Mouse (Mus musculus) embryonic facial prominence, embryonic 13.5 days (tissue): ENCODE data around the gene Abtb1. TPM values are rescaled to one million over a fixed set of nuclear protein-coding genes. Genes with fewer than 3 reads are reported as not detected.

Experiments used
- ATAC-seq: fragments of 200-750 bp; cut with Nextera tagmentation; 2 replicates; pipeline ENCODE4 v1.8.0; 2017; ENCODE audit warnings: low read depth; ENCODE audit not compliant: insufficient number of reproducible peaks, insufficient read depth, low FRiP score, low TSS enrichment
- H3K27ac ChIP-seq: fragments of 300-500 bp; sonication (generic); 2 replicates; pipeline ENCODE4 v1.5.1; 2015; ENCODE audit warnings: moderate library complexity, mild to moderate bottlenecking, inconsistent platforms
- H3K27me3 ChIP-seq: fragments of 300-500 bp; sonication (generic); 2 replicates; pipeline ENCODE4 v1.6.1; 2015; ENCODE audit warnings: mild to moderate bottlenecking, inconsistent platforms
- H3K36me3 ChIP-seq: fragments of 300-500 bp; sonication (generic); 2 replicates; pipeline ENCODE4 v1.6.1; 2015; ENCODE audit warnings: mild to moderate bottlenecking, inconsistent platforms
- H3K4me1 ChIP-seq: fragments of 300-500 bp; sonication (generic); 2 replicates; pipeline ENCODE4 v1.6.1; 2015; ENCODE audit warnings: inconsistent platforms
- H3K4me2 ChIP-seq: fragments of 300-500 bp; sonication (generic); 2 replicates; pipeline ENCODE4 v1.6.1; 2015; ENCODE audit warnings: moderate library complexity, mild to moderate bottlenecking, inconsistent platforms
- H3K4me3 ChIP-seq: fragments of 300-500 bp; sonication (generic); 2 replicates; pipeline ENCODE4 v1.5.1; 2015; ENCODE audit warnings: mild to moderate bottlenecking, inconsistent platforms
- H3K9ac ChIP-seq: fragments of 300-500 bp; sonication (generic); 2 replicates; pipeline ENCODE4 v1.6.1; 2015; ENCODE audit warnings: mild to moderate bottlenecking, inconsistent platforms
- H3K9me3 ChIP-seq: fragments of 300-500 bp; sonication (generic); 2 replicates; pipeline ENCODE4 v1.6.1; 2016; ENCODE audit warnings: inconsistent platforms
- WGBS: fragments of 180-500 bp; shearing (Covaris S2); methylation state at CpG from one replicate; pipeline ENCODE4 v1.1.7; 2015; ENCODE audit warnings: mixed read lengths; 5-methylcytosine and 5-hydroxymethylcytosine counted together
- polyA plus RNA-seq: library from polyadenylated mRNA; unstranded; fragments of >200 nt; fragmentation: Nextera tagmentation; extraction: Ambion mirVana; gene quantifications from 2 replicates; pipeline ENCODE4 v1.2.1, GENCODE M21; 2015

The Abtb1 gene
- polyA plus RNA-seq, 1 experiment from 2014 or later = 34.4 TPM

DNA sequence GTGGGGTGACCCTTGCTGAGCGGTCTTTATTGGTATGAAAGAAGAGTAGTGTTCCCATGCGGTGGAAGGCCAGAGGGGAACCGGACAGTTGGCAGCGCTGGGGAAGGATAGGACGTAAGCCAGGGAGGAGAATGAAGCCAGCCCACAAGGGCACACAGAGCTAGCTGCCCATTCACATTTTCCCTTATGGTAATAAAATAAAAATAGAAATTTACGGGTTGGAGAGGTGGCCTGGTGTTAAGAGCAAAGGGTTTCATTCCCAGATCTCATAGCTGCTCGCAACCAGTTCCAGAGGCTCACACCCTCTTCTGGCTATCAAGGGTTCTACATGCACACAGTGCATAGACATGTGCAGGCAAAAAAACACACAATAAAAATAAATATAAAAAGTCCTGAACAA, 8.2 kb upstream of the Abtb1 start:
- no peak overlapping the region for H3K4me3 ChIP-seq
- H3K27me3 ChIP-seq = no peaks in the 10 kb centered on the region
- H3K27ac ChIP-seq = no peak overlapping the region
- WGBS = 85% methylated on average over 7 of the region's 7 CpGs
- no peak overlapping the region for H3K9ac ChIP-seq
- peaks cover 40% of the 10 kb centered on the region for H3K36me3 ChIP-seq
- H3K4me1 ChIP-seq = no peaks in the 10 kb centered on the region
- ATAC-seq = no peak
- H3K4me2 ChIP-seq = no peak overlapping the region
- H3K9me3 ChIP-seq = no peaks in the 10 kb centered on the region

DNA sequence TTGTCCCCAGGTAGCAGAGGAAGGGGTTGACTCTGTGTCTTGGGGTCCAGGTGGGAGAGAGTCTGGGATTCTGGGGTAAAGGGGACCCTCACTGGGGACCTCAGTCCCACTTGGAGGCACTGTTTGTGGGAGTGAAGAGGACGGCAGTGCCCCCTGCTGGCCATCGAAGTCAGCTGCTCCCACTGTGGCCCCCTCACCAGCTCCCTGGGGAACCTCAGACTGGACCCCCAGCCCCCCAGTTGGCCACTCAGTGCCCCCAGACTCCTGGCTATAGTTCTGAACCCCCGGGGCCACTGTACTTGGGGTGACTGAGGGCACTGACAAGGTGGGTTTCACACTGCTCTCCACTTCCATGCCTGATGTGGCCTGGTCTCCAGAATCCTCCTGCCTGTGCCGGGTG, 7.5 kb upstream of the Abtb1 start:
- H3K27me3 ChIP-seq = no peaks in the 10 kb centered on the region
- H3K4me1 ChIP-seq = no peaks in the 10 kb centered on the region
- WGBS = 55% methylated on average over 4 of the region's 4 CpGs
- H3K4me2 ChIP-seq = no peak overlapping the region
- H3K9ac ChIP-seq = no peak overlapping the region
- H3K4me3 ChIP-seq = no peak overlapping the region
- peaks cover 42% of the 10 kb centered on the region for H3K36me3 ChIP-seq
- no peak overlapping the region for H3K27ac ChIP-seq
- ATAC-seq = no peak
- no peaks in the 10 kb centered on the region for H3K9me3 ChIP-seq

DNA sequence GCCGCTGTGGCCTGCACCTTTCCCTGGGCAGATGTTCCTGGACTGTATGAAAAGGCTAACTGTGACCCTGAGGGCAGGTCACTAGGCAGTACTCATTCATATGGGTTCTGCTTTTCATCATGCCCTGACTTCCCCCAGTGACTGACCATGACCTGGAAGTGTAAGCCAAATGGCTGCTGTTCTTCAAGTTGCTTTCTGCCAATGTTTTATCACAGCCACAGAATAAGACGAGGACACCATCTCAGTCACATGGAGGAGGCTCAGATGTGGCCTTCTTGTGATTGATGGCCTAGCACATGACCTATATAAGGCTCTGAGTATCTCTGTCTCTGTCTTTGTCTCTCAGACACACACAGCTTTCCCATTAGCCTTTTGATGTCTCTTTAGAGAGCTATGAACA, 5.8 kb upstream of the Abtb1 start:
- Histone ChIP-seq H3K4me1 (peaks cover 15% of the 10 kb centered on the region), H3K4me2 (no peak overlapping the region)

DNA sequence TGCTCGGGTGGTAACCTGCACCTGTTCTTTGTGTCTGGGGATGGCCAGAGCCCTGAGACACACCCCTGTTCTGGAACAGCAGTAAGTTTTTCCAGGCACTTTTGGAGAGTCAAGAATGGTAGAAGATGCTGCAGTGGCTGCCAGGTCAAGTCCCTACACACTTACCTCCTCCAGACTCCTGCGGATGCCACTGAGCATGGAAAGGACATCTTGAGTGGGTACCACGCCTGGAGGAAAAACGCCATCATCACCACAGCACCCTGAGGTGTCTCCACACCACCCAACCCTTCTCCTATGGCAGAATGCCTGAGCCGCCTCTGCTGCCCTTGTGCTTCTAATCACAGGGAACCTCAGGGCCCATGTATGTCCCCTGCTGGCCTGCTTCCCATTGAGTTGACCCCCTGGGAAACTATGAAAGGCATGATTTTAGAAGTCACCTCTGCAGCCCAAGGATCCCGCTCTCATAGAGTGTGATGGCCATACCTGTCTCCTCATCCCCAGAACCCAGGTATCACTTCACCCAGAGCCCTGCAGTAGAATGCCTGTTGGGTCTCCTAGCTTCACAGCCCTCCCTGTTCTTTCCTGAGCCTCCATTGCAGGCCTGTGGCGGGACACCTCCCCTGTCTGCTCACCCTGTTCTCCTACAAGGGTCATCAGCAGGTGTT, 3.2 kb upstream of the Abtb1 start:
- Histone ChIP-seq H3K4me2 (no peak overlapping the region), H3K27me3 (no peaks in the 10 kb centered on the region), H3K27ac (no peak overlapping the region), H3K4me3 (no peak overlapping the region), H3K9me3 (no peaks in the 10 kb centered on the region), H3K9ac (no peak overlapping the region), H3K36me3 (peaks cover 28% of the 10 kb centered on the region), H3K4me1 (peaks cover 27% of the 10 kb centered on the region)
- 87% methylated on average over 7 of the region's 7 CpGs for WGBS
- ATAC-seq = no peak

More for the DNA sequence above, 5.8 kb upstream of the Abtb1 start:
- no peak for ATAC-seq
- 0 out of 2 replicates have a peak overlapping the region, but pooled peaks have one; percentile 27 for H3K9ac ChIP-seq
- H3K27ac ChIP-seq = no peak overlapping the region
- peaks cover 42% of the 10 kb centered on the region for H3K36me3 ChIP-seq
- H3K9me3 ChIP-seq = no peaks in the 10 kb centered on the region
- WGBS = 58% methylated on average over 2 of the region's 2 CpGs
- H3K27me3 ChIP-seq = no peaks in the 10 kb centered on the region
- no peak overlapping the region for H3K4me3 ChIP-seq

DNA sequence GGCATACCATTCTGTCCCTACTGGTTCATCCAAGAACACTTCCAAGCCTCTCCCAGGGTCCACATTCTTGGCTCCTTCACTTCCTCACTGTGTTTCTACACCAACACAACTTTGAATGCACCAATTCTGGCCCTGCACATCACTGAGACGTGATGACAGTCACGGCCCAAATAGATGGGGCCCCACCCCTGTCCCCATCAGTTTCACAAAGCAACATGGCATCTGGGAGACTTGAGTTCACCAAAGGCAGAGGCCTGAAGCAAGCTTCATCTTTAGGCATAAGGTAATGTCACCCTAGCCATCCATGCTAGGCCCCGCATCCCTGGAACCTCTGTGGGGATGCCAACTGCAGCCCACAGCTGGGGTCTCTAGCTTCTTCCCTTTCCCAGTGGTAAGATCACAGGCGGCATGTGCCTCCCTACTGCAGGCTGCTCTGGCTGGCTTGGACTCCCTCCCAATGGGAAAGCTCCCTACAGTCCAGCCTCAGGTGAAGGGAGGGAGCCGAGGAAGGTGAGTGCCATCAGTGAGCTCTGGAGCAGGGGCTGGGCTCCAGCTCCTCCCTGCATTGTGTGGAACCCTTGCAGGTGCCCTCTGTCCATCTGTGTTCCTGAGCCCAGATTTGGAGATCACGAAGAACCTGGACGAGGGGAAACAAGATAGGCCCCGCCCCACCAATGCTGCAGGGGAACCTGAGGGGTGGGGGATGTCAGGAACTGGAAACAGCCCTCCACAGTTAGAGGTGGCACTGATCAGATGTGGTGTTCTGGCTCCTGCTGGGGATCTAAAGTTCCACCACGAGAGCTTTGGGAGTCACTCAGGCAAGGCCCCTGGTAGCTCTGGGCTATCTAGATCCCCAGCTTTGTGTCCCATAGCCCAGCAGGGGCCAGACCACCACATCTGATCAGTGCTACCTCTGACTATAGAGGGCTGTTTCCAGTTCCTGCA, 2.3 kb upstream of the Abtb1 start:
- peaks cover 27% of the 10 kb centered on the region for H3K4me1 ChIP-seq
- peak overlapping the region; percentile 91; the same call in 1 of the 2 replicates for H3K4me2 ChIP-seq
- whole genome bisulfite sequencing = 59% methylated on average over 9 of the region's 9 CpGs
- 0 out of 2 replicates have a peak overlapping the region, but pooled peaks have one; percentile 3 for H3K4me3 ChIP-seq
- H3K9me3 ChIP-seq = no peaks in the 10 kb centered on the region
- no peak overlapping the region for H3K27ac ChIP-seq
- peaks cover 26% of the 10 kb centered on the region for H3K36me3 ChIP-seq
- ATAC-seq = no peak
- no peaks in the 10 kb centered on the region for H3K27me3 ChIP-seq
- 0 out of 2 replicates have a peak overlapping the region, but pooled peaks have one; percentile 32 for H3K9ac ChIP-seq

DNA sequence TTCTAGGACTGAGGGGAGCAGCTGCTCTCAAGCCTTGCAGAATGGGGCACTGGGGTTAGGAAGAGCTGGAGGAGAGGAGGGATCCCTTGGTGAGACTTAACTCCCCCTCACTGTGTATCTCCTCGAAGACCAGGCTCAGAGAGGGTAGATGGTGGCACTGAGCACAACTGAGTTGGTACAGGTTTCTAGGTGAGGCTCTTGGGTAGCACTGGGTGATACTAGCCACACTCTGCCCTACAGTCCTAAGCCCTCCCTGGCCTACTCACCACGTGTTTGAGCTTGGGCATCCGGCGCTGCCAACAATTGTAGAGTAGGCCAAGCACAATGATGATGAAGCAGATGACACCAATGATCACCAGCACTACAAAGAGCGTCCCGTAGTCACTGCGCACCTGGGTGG, 1.5 kb upstream of the Abtb1 start:
- Histone ChIP-seq H3K9me3 (no peaks in the 10 kb centered on the region), H3K36me3 (peaks cover 28% of the 10 kb centered on the region), H3K27me3 (no peaks in the 10 kb centered on the region), H3K4me2 (peak overlapping the region; percentile 91), H3K27ac (peak overlapping the region; percentile 87; the same call in 1 of the 2 replicates), H3K4me1 (peaks cover 27% of the 10 kb centered on the region), H3K4me3 (peak overlapping the region; percentile 88), H3K9ac (peak overlapping the region; percentile 84)
- ATAC-seq = no peak
- 71% methylated on average over 7 of the region's 7 CpGs for WGBS

DNA sequence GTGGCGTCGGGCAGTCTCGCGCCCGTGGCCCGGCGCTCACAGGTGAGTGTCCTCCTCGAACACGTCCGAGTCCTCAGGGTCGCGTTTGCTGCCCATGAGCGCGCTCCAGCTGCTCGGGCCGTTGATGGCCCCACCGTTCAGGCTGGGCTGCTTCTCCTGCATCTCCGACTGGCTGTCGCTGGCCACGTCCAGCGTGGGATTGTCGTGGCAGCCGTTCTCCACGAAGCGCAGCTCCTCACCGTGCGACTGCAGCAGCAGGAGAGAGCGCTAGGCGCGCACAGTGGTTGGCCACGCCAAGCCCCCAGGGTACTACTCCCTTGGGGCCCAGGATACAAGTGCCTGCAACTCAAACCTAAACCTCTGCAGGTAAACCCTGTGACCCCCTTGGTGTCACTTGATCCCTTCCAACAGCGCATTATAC, 957 bp upstream of the Abtb1 start:
- no peaks in the 10 kb centered on the region for H3K9me3 ChIP-seq
- H3K4me1 ChIP-seq = peaks cover 27% of the 10 kb centered on the region
- H3K27me3 ChIP-seq = no peaks in the 10 kb centered on the region
- under 1% methylated on average over 31 of the region's 32 CpGs for WGBS
- peak overlapping the region; percentile 87 for H3K27ac ChIP-seq
- H3K4me3 ChIP-seq = peak overlapping the region; percentile 88
- peak overlapping the region; percentile 91 for H3K4me2 ChIP-seq
- peaks cover 28% of the 10 kb centered on the region for H3K36me3 ChIP-seq
- no peak for ATAC-seq
- peak overlapping the region; percentile 84 for H3K9ac ChIP-seq

DNA sequence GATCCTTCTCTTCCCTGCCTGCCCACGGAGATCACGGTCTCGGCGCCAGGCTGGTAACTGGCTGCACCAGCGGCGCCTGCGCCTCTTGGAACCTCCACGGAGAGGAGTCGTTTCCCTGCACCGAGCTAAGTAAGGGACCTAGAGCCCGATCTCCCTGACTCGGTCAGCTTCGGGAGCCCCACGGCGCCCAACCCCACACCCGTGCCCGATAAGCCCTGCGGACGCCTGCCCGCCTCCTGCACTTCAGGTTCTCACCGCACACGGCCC, 337 bp downstream of the Abtb1 start:
- no peaks in the 10 kb centered on the region for H3K9me3 ChIP-seq
- peak overlapping the region; percentile 86 for H3K27ac ChIP-seq
- H3K27me3 ChIP-seq = no peaks in the 10 kb centered on the region
- H3K4me1 ChIP-seq = peaks cover 27% of the 10 kb centered on the region
- peak overlapping the region; percentile 85 for H3K9ac ChIP-seq
- ATAC-seq = no peak
- peak overlapping the region; percentile 88 for H3K4me3 ChIP-seq
- WGBS = 1% methylated on average over 22 of the region's 22 CpGs
- peaks cover 40% of the 10 kb centered on the region for H3K36me3 ChIP-seq
- H3K4me2 ChIP-seq = peak overlapping the region; percentile 91

DNA sequence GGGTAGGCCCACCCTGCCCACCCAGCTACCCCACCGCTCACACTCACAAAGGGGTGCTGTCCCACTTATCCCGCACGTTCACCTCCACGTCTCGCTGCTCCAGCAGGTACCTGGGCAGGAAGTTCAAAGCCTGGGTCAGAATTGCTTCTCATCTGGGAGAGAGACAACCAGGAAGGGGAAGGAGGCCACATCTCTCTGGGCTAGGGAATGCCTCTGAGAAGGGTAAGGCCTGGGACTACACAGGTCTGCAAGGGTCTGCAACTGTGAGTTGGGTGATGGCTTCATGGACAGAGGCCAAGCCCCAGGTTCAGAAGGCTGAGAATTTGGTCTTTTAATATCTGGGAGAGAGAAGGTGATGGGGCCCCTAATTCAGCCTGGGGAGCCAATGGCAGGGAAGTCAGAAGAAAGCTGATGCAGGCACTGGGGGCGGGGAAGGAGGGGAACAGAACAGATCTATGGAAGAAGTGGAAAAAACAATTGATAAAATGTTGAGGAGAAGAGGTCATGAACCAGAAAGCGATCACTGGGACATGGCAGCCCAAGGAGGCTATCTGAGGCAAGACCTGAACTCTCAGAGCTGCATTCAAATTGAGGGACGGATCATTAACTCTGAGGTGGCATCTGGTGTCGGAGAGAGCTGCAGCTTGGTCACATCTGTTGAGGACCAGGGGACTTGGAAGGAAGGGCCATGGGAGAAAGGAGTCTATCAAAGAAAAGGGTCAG, 832 bp downstream of the Abtb1 start:
- H3K27me3 ChIP-seq = no peaks in the 10 kb centered on the region
- peak overlapping the region; percentile 85 for H3K9ac ChIP-seq
- no peaks in the 10 kb centered on the region for H3K9me3 ChIP-seq
- peak overlapping the region; percentile 91 for H3K4me2 ChIP-seq
- H3K4me3 ChIP-seq = peak overlapping the region; percentile 88
- ATAC-seq = no peak
- peaks cover 45% of the 10 kb centered on the region for H3K36me3 ChIP-seq
- peak overlapping the region; percentile 86 for H3K27ac ChIP-seq
- WGBS = 54% methylated on average over 9 of the region's 9 CpGs
- H3K4me1 ChIP-seq = peaks cover 27% of the 10 kb centered on the region

DNA sequence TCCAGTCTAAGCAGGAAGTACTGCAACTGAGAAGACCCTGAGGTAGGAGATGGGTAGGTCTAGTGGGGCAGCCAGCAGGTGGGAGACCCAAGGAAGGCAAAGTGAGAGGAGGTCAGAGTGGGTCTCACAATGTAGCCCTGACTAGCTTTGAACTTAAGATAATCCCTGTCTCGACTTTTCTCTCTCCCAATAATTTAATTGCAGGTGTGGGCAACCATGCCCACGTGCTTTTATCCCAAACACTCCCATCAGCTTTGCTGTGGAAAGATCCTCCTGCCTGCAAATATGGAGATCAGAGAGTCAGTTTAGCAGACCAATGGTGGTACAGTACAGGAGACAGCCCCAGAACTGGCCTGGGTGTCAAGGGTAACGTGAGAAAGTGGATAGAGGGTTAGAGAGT, 1.6 kb downstream of the Abtb1 start:
- no peak for ATAC-seq
- Histone ChIP-seq H3K4me3 (peak overlapping the region; percentile 88), H3K27ac (no peak overlapping the region), H3K9ac (no peak overlapping the region), H3K9me3 (no peaks in the 10 kb centered on the region), H3K4me2 (peak overlapping the region; percentile 91; the same call in 1 of the 2 replicates), H3K36me3 (peaks cover 49% of the 10 kb centered on the region), H3K4me1 (peaks cover 27% of the 10 kb centered on the region), H3K27me3 (no peaks in the 10 kb centered on the region)
- 73% methylated on average over 3 of the region's 3 CpGs for WGBS

DNA sequence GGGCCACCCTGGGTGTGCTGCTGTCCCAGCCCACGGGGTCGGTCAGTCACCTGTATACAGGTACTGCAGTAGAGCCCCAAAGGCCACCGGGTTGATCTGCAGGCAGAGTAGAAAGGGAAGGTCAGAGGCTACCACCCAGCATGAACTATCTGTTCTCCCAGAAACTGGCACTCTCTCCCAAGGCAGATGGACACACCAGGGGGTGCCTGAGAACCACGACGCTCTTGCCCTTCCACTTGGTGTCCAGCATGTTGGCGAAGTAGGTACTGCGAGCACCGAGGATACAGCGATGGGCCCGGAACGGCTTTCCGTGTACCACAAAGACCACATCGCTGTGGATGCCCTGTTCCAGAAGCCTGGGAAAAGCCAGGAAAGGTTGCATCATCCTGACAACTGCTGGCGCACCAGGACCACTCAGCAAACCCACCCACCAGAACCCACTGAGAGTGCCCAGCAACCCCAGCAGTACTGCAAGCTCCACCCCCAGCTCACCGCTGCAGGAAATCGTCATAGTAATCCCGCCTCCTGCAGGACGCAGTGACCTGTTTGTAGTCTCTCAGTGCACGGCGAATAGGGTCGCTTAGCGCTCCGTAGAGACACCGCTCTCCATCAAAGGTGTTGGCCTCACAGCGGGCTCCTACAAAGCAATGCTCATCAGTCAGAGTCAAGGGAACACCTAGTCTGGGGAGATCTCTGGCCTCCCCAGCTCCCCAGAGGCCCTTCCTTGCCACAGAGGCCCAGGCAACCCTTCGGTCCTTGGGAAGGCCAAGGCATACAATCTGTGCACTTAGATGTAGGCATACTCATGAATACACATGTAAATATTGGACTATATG, 2.4 kb downstream of the Abtb1 start:
- Histone ChIP-seq H3K4me3 (no peak overlapping the region), H3K9ac (no peak overlapping the region), H3K27me3 (no peaks in the 10 kb centered on the region), H3K4me2 (no peak overlapping the region), H3K4me1 (peaks cover 29% of the 10 kb centered on the region), H3K27ac (no peak overlapping the region), H3K9me3 (no peaks in the 10 kb centered on the region), H3K36me3 (peaks cover 52% of the 10 kb centered on the region)
- 84% methylated on average over 26 of the region's 26 CpGs for WGBS
- ATAC-seq = no peak
